Mouse (Mus musculus): Measurements from ENCODE around the gene P4ha2. TPM values are rescaled to one million over a fixed set of nuclear protein-coding genes. Genes with fewer than 3 reads are reported as not detected.

Gene P4ha2
- polyA plus RNA-seq, 2 experiments = 1.7 to 1.8 TPM

- DNase-seq (ENCODE audit: low read depth in 3 of 3, low spot score in 3 of 3) (no peak), ATAC-seq (ENCODE audit: insufficient read depth) (no peak)
- H3K4me2 ChIP-seq (ENCODE audit: low read depth) = no peak overlapping the region
- TF ChIP-seq CTCF (IDR thresholded peaks at IDR 0.05; ENCODE audit: low read depth) = no peak
- TF ChIP-seq EP300 (IDR thresholded peaks at IDR 0.05; ENCODE audit: low read depth) = no peak
- H3K27me3 ChIP-seq (ENCODE audit: control insufficient read depth, insufficient read depth, low read length) = no peaks in the 10 kb centered on the region
- H3K36me3 ChIP-seq (replicated peaks; ENCODE audit: control insufficient read depth, insufficient read depth, low read depth) = no peaks in the 10 kb centered on the region
- no peaks in the 10 kb centered on the region for H3K9me3 ChIP-seq (ENCODE audit: control insufficient read depth, low read length)
- WGBS (ENCODE audit: insufficient replicate concordance) = 55% methylated on average over 13 of the region's 13 CpGs
- H3K4me1 ChIP-seq (replicated peaks; ENCODE audit: control insufficient read depth in 2 of 2, insufficient read depth in 2 of 2, low read length in 1 of 2) = no peaks in the 10 kb centered on the region
- no peak overlapping the region for H3K9ac ChIP-seq (replicated peaks)
- no peak overlapping the region for H3K27ac ChIP-seq
- no peak overlapping the region for H3K4me3 ChIP-seq (ENCODE audit: insufficient read depth in 1 of 2, low read depth in 2 of 2, low read length in 2 of 2)
Measured at GRCm38 (mm10) chr11:54119740-54120360, 20.0 kb downstream of the P4ha2 start.

- Histone ChIP-seq H3K4me3 (ENCODE audit: insufficient read depth in 1 of 2, low read depth in 2 of 2, low read length in 2 of 2) (no peak overlapping the region), H3K27me3 (ENCODE audit: control insufficient read depth, insufficient read depth, low read length) (no peaks in the 10 kb centered on the region), H3K36me3 (replicated peaks; ENCODE audit: control insufficient read depth, insufficient read depth, low read depth) (no peaks in the 10 kb centered on the region), H3K4me1 (replicated peaks; ENCODE audit: control insufficient read depth in 2 of 2, insufficient read depth in 2 of 2, low read length in 1 of 2) (peaks cover 5 to 8% of the 10 kb centered on the region in 2 experiments), H3K9me3 (ENCODE audit: control insufficient read depth, low read length) (no peaks in the 10 kb centered on the region), H3K27ac (no peak overlapping the region), H3K4me2 (ENCODE audit: low read depth) (no peak overlapping the region), H3K9ac (replicated peaks) (no peak overlapping the region)
- ATAC-seq (ENCODE audit: insufficient read depth) (no peak), DNase-seq (ENCODE audit: low read depth in 3 of 3, low spot score in 3 of 3) (no peak)
- whole genome bisulfite sequencing (ENCODE audit: insufficient replicate concordance) = 64% methylated on average over 14 of the region's 14 CpGs
- TF ChIP-seq CTCF (IDR thresholded peaks at IDR 0.05; ENCODE audit: low read depth) (peak; percentile 63), EP300 (IDR thresholded peaks at IDR 0.05; ENCODE audit: low read depth) (no peak)
Measured at GRCm38 (mm10) chr11:54122416-54123264, 22.7 kb downstream of the P4ha2 start.

DNA sequence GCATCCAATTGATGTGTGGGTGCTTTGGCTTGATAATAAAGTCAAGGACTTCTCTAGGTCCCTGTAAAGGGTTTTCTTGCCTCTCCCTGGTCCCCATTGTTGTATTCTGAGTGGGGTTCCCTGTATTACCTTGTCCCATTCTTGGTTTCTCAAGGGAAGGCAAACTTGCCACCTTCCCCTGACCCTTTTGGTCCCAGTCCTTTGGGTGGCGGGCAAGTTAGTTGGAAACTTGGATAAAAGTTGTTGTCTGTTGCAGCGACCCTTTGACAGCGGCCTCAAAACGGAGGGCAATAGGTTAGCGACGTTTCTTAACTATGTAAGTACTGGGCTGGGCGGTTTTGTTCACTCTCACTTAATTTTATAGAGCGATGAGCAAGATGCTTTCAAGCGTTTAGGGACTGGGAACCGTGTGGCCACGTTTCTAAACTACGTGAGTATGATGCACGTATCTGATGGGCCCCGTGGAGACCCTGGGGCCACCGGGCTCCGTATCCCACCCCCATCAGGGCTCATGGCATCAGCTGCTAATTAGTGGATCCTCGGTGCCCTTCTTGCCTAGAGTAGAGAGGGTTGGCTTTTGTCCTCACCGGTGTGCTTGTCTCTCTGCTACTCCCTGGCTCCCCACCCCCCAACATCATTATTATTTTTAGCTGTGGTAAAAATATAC lies 26.2 kb downstream of the P4ha2 start:
- TF ChIP-seq CTCF (IDR thresholded peaks at IDR 0.05; ENCODE audit: low read depth) (no peak), EP300 (IDR thresholded peaks at IDR 0.05; ENCODE audit: low read depth) (no peak)
- WGBS (ENCODE audit: insufficient replicate concordance) = 75% methylated on average over 18 of the region's 18 CpGs
- no peaks in the 10 kb centered on the region for H3K27me3 ChIP-seq (ENCODE audit: control insufficient read depth, insufficient read depth, low read length)

GRCm38 (mm10) chr11:54126654-54127374 lies 26.9 kb downstream of the P4ha2 start:
- peak in 2 of 3 experiments; percentile 35 to 41 for DNase-seq (ENCODE audit: low read depth in 3 of 3, low spot score in 3 of 3)

More for the DNA sequence above, 26.2 kb downstream of the P4ha2 start:
- ATAC-seq (ENCODE audit: insufficient read depth) (no peak), DNase-seq (ENCODE audit: low read depth in 3 of 3, low spot score in 3 of 3) (no peak)
- no peak overlapping the region for H3K4me3 ChIP-seq (ENCODE audit: insufficient read depth in 1 of 2, low read depth in 2 of 2, low read length in 2 of 2)
- H3K4me2 ChIP-seq (ENCODE audit: low read depth) = no peak overlapping the region
- H3K9ac ChIP-seq (replicated peaks) = no peak overlapping the region
- H3K36me3 ChIP-seq (replicated peaks; ENCODE audit: control insufficient read depth, insufficient read depth, low read depth) = no peaks in the 10 kb centered on the region
- no peak overlapping the region for H3K27ac ChIP-seq
- H3K4me1 ChIP-seq (replicated peaks; ENCODE audit: control insufficient read depth in 2 of 2, insufficient read depth in 2 of 2, low read length in 1 of 2) = peaks cover 5 to 8% of the 10 kb centered on the region in 2 experiments
- H3K9me3 ChIP-seq (ENCODE audit: control insufficient read depth, low read length) = no peaks in the 10 kb centered on the region

More at GRCm38 (mm10) chr11:54126654-54127374, 26.9 kb downstream of the P4ha2 start:
- Histone ChIP-seq H3K9ac (replicated peaks) (no peak overlapping the region; the same call in 1 of the 2 replicates), H3K27me3 (ENCODE audit: control insufficient read depth, insufficient read depth, low read length) (no peaks in the 10 kb centered on the region), H3K4me2 (ENCODE audit: low read depth) (peak overlapping the region; percentile 65), H3K9me3 (ENCODE audit: control insufficient read depth, low read length) (no peaks in the 10 kb centered on the region), H3K27ac (no peak overlapping the region), H3K4me1 (replicated peaks; ENCODE audit: control insufficient read depth in 2 of 2, insufficient read depth in 2 of 2, low read length in 1 of 2) (peaks cover 5 to 8% of the 10 kb centered on the region in 2 experiments), H3K4me3 (ENCODE audit: insufficient read depth in 1 of 2, low read depth in 2 of 2, low read length in 2 of 2) (peak overlapping the region; percentile 40 to 55), H3K36me3 (replicated peaks; ENCODE audit: control insufficient read depth, insufficient read depth, low read depth) (no peaks in the 10 kb centered on the region)
- TF ChIP-seq CTCF (IDR thresholded peaks at IDR 0.05; ENCODE audit: low read depth) (no peak), EP300 (IDR thresholded peaks at IDR 0.05; ENCODE audit: low read depth) (no peak)
- ATAC-seq (ENCODE audit: insufficient read depth) = peak; percentile 69; the same call in 1 of the 2 replicates
- WGBS (ENCODE audit: insufficient replicate concordance) = 19% methylated on average over 15 of the region's 15 CpGs
